Mouse (Mus musculus) lung, postnatal 0 days (tissue): ENCODE data around the gene Gapdh.

ENCODE experiments used
- CTCF ChIP-seq: IDR thresholded peaks from 2 replicates; pipeline ENCODE4 v1.5.1; 2016; ENCODE audit warnings: antibody characterized with exemption, mild to moderate bottlenecking
- EP300 ChIP-seq: IDR thresholded peaks from 2 replicates; pipeline ENCODE4 v1.6.1; 2016; ENCODE audit warnings: antibody characterized with exemption, mild to moderate bottlenecking, control low read depth

GRCm38 (mm10) chr6:125112553-125112952 is 53.7 kb downstream of the Gapdh start:
- TF ChIP-seq EP300 (no peak), CTCF (no peak)
